Mouse (Mus musculus) hindbrain, embryonic 10.5 days (tissue): ENCODE results near the gene Jph4. TPM values are rescaled to one million over a fixed set of nuclear protein-coding genes. Genes with fewer than 3 reads are reported as not detected.

Experiments
- DNase-seq: peaks from one replicate; pipeline ENCODE4 v3.0.0-alpha.2; 2017; ENCODE audit warnings: low spot score
- H3K27ac ChIP-seq: fragments of 300-500 bp; sonication (generic); 2 replicates; pipeline ENCODE4 v1.5.1; 2016; ENCODE audit warnings: mild to moderate bottlenecking, moderate library complexity
- H3K27me3 ChIP-seq: fragments of 300-500 bp; sonication (generic); 2 replicates; pipeline ENCODE4 v1.6.1; 2016; ENCODE audit warnings: mild to moderate bottlenecking; ENCODE audit not compliant: poor library complexity, insufficient read depth, severe bottlenecking
- H3K36me3 ChIP-seq: fragments of 300-500 bp; sonication (generic); 2 replicates; pipeline ENCODE4 v1.6.1; 2016; ENCODE audit warnings: mild to moderate bottlenecking, moderate library complexity
- H3K4me1 ChIP-seq: fragments of 300-500 bp; sonication (generic); replicated peaks from 2 replicates; pipeline ENCODE4 v1.6.1; 2016; ENCODE audit warnings: mild to moderate bottlenecking
- H3K4me3 ChIP-seq: fragments of 300-500 bp; sonication (generic); 2 replicates; pipeline ENCODE4 v1.5.1; 2016; ENCODE audit warnings: mild to moderate bottlenecking, moderate library complexity
- H3K9me3 ChIP-seq: fragments of 300-500 bp; sonication (generic); 2 replicates; pipeline ENCODE4 v1.6.1; 2016; ENCODE audit warnings: mild to moderate bottlenecking, moderate library complexity
- WGBS: fragments of 180-500 bp; shearing (Covaris S2); methylation state at CpG from one replicate; pipeline ENCODE4 v1.1.7; 2016; 5-methylcytosine and 5-hydroxymethylcytosine counted together
- polyA plus RNA-seq: library from polyadenylated mRNA; unstranded; fragments of >200 nt; fragmentation: Nextera tagmentation; extraction: Ambion mirVana; gene quantifications from 2 replicates; pipeline ENCODE4 v1.2.1, GENCODE M21; 2016

Gene Jph4
- polyA plus RNA-seq, 1 experiment from 2014 or later = 1.7 TPM

DNA sequence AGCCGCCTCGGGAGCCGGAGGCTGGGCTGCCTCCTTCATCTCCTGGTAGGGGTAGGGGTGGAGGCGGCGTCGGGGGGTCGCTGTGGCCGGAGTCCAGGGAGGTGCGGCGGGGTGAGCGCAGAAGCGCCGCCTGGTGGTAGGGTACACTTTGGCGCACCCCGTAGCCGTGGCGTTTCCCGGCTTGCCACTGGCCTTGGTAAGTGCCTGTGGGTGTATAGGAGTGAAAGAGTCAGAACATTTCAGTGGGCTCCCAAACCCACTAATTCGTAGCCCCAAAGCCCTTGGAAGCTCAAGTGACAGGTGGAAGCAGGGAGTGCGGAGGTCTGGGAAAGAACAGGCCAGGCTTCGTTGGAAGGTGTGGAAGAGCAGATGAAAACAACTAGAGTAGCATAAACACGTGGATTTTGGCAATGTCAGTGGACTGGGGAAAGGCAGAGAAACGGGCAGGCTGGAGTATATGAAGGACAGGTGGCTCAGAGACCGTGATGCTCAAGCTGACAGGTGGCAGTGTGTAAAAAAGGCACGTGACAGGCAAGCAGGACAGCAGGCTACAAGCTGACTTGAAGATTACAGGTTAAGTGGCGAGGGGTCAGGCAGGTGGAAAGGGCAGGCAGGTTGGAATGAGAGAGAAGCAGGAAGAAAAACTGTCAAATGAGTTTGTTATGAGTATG lies 2.6 kb downstream of the Jph4 start:
- 9% methylated on average over 26 of the region's 26 CpGs for WGBS
- H3K36me3 ChIP-seq = no peaks in the 10 kb centered on the region
- 0 out of 2 replicates have a peak overlapping the region, but pooled peaks have one; percentile 86 for H3K27ac ChIP-seq
- peaks cover 94% of the 10 kb centered on the region for H3K27me3 ChIP-seq
- peak; percentile 36 for DNase-seq
- H3K4me1 ChIP-seq = peaks cover 48% of the 10 kb centered on the region
- H3K9me3 ChIP-seq = no peaks in the 10 kb centered on the region
- H3K4me3 ChIP-seq = peak overlapping the region; percentile 73

DNA sequence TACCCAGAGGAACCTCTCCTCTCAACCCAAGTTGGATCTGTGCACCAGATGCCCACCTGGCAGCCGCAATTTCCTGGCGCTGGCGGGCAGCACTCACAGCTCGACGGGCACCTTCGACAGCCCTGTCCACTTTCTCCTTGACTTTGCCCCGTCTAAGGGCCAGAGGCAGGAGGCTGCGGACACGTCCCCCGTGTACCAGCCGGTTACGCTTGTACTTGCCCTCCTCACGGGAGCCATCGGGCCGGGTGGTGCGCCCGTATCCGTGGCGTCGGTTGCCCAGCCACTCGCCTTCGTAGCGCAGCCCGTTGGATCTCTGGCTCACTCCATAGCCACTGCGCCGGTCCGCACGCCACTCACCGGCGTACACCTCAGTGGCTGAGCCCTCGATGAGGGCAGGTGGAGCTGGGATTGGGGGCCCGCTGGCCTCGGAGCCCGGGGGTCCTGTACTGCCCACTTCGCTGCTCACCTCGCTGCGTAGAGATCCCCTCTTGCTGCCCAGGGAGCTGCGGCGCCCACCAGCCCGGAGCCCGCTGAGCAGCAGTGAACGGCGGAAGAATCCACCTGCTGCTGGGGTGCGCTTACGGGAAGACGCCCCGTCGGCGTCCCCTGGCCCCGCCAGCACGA lies 3.3 kb downstream of the Jph4 start:
- Histone ChIP-seq H3K27ac (no peak overlapping the region), H3K4me1 (peaks cover 54% of the 10 kb centered on the region), H3K9me3 (no peaks in the 10 kb centered on the region), H3K4me3 (peak overlapping the region; percentile 73; the same call in 1 of the 2 replicates), H3K27me3 (peaks cover 96% of the 10 kb centered on the region), H3K36me3 (no peaks in the 10 kb centered on the region)
- 71% methylated on average over 51 of the region's 51 CpGs for WGBS
- DNase-seq = no peak

DNA sequence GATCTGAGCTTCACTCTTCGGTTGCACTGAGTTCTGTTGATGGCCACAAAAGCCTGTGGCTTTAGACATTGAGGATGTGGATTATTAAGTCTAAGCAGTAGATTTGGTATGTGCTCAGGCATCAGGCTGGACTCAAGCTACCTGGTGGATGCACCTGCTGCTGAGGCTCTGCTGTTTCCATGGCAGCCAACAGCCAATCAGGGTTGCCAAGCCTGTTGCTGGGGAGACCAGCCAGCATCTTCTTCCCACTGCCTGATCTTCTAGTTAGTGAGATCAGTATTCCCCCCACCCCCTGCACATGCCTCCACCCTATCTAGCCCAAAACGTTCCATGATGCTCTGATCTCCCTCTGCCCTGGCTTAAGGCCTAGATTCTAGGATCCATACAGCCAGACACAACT lies 5.0 kb downstream of the Jph4 start:
- Histone ChIP-seq H3K4me1 (peaks cover 67% of the 10 kb centered on the region), H3K9me3 (no peaks in the 10 kb centered on the region), H3K36me3 (no peaks in the 10 kb centered on the region), H3K4me3 (no peak overlapping the region), H3K27ac (no peak overlapping the region), H3K27me3 (peaks cover 90% of the 10 kb centered on the region)
- no peak for DNase-seq
- 86% methylated on average over 2 of the region's 2 CpGs for WGBS

DNA sequence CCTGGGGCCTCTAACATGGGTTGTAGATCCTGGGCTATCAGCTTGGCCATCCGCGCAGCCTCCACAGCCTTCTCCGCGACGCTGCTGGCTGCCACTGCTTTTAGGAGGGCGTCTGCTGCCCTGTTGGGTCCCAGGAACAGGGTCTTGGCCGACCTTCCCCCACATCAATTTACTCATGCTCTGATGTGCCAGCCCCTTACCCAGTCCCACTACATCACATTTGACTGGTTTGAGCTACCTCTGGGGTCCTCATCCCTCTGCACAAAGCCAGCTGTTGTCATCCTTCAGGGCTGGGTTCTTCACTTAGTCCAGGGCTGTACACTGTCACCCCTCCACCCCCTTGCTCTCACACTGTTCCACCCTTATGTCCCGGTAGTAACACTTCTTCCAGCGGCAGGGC lies 6.7 kb downstream of the Jph4 start:
- Histone ChIP-seq H3K4me1 (peaks cover 67% of the 10 kb centered on the region), H3K4me3 (no peak overlapping the region), H3K27ac (peak overlapping the region; percentile 63; the same call in 1 of the 2 replicates), H3K36me3 (no peaks in the 10 kb centered on the region), H3K27me3 (peaks cover 73% of the 10 kb centered on the region), H3K9me3 (no peaks in the 10 kb centered on the region)
- DNase-seq = no peak
- 31% methylated on average over 9 of the region's 9 CpGs for WGBS

DNA sequence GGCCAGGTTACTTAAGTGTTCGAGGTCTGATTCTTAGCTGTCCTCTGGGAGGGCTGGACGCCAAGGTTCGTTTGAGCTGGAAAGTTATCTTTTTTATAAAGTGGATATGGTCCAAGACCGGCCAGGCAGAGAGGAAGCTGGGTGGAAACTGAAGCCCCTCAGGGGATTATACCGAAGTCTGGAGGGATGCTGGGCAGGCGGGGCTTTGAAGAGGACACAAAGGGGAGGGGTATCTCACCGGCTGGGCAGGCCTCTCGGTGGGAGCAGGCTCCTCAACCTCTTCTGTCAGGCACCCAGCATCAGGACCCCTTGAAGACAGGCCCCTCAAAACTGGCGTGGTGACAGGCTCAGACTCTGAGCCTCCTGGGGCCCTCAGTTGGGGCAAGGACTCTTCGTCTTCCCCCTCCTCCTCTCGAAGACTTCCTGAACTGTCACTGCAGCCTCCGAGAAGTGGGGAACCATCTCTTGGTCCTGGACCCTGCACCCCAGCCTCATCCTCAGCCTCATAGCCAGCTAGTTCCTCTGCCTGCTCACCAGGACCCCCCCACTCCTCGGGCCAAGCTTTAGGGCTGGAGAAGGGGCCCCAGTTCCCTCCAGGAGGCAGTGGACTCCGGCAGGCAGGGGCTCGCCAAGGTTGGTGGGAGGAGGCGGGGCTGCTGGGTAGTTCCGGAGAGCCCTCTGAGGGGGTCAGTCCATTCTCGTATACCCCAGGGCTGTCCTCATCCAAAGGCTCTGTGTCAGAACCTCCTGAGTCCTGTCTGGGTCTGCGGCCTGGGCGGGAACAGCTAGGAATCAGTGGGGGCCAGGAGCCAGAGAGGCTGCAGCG lies 7.5 kb downstream of the Jph4 start:
- Histone ChIP-seq H3K4me3 (peak overlapping the region; percentile 29), H3K36me3 (no peaks in the 10 kb centered on the region), H3K4me1 (peaks cover 63% of the 10 kb centered on the region), H3K27me3 (peaks cover 72% of the 10 kb centered on the region), H3K27ac (peak overlapping the region; percentile 63), H3K9me3 (no peaks in the 10 kb centered on the region)
- WGBS = 15% methylated on average over 21 of the region's 21 CpGs
- no peak for DNase-seq

DNA sequence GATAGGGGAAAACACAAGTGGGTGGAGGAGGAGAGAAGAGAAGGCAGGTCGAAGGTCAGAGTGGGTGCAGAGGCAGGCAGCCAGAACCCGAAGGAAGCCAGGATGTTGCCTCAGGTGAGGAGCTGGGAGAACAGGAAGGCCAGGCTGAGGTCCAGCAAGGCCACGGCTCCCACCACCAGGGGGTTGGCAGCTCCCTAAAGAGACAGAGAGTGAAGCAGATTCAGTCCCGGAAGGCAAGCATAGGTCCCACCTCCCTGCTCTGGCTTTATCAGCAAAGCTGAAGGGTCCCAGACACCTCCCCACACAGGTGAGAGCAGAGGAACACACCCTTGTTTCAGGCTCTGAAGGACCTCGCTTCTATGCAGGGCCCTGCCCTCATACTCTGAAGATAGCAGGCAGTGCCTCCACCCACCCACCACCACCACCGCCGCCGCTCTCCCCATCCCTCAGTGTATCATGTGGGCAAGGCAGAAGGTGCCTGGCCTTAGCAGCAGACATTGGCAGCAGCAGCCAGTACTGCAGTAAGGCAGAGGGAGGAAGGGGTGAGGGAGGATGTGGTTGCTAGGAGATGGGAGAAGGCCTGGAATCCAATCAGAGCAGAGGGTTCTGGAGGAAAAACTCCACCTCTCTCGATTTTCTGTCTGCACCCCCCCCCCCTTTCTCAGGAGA lies 8.4 kb downstream of the Jph4 start:
- WGBS = 31% methylated on average over 9 of the region's 9 CpGs
- Histone ChIP-seq H3K36me3 (no peaks in the 10 kb centered on the region), H3K27me3 (peaks cover 63% of the 10 kb centered on the region), H3K9me3 (no peaks in the 10 kb centered on the region), H3K4me3 (no peak overlapping the region), H3K4me1 (peaks cover 56% of the 10 kb centered on the region), H3K27ac (no peak overlapping the region; the same call in 1 of the 2 replicates)
- DNase-seq = peak; percentile 43

DNA sequence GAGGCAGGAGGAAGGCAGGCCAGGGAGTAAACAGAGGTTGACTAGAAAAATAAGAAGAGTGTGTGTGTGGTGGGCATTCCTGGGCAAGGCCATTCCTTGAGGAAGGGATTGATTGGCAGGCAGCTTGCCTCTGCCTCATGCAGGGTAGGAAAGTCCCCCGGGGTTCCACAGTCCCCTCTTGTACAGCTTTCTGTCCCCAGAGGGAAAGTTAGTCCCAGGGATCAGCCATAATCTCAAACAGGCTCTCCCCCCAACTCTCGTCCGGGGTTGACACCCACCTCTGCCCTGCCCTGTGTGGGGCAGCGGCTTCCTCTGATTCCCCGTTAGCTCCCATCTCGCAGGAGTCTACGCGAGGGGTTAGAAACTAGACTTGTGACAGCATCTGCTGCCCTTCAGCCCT lies 9.7 kb downstream of the Jph4 start:
- Histone ChIP-seq H3K4me1 (peaks cover 56% of the 10 kb centered on the region), H3K4me3 (no peak overlapping the region), H3K9me3 (no peaks in the 10 kb centered on the region), H3K36me3 (peaks cover 5% of the 10 kb centered on the region; the same call in 1 of the 2 replicates), H3K27me3 (peaks cover 51% of the 10 kb centered on the region), H3K27ac (no peak overlapping the region)
- 65% methylated on average over 8 of the region's 8 CpGs for WGBS
- no peak for DNase-seq

DNA sequence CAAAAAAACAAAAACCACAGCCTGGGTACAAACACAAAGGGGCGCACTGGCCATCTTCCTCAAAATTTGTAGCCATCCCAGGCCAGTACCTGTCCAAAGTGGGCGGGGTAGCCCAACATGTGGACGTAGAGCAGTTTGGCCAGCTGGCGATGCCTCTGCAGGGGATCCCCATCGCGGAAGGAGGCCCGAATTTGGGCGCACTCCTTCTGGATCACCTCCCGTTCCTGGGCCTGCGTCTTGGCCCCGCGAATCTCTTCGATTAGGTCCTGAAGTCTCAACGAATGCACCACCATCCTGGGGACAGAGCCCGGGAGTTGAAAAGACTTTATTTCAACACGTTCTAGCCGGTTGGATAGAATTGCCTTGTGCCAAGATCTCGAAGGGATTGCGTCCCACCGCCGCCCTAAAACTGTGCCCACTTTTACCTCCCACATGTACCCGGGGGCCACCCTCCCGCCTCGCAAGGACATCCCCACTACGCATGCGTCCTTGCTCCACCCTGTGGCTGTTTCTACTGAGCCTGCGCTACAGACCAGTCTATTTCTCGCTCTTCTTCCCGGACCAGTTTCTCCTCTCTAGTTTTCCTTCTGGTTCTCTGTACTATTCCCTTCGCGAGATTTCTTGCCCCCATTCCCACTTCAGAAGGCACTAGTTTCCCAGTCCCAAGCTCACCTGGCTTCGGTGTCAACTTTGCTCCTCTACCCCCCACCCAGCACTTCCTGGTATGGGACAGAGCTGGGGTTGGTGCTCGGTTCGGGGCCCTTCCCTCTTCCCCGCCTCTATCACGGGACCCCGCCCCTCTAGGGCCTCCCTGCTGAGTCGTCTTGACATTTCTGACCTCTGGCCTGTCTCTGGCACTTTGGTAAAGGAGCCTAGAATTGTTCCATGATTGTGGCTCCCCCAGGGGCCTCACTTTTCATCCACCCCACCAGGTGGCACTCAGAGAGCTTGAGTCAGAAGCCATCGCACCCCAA lies 10.6 kb downstream of the Jph4 start, which contains the start of gene Ap1g2:
Gene Ap1g2 (minus strand): TSS at position 758 of the 974 bp plus-strand sequence.
- Histone ChIP-seq H3K27ac (peak within 1 kb of the TSS; percentile 89), H3K4me1 (peaks cover 56% of the 10 kb centered on the region), H3K9me3 (no peaks in the 10 kb centered on the region), H3K36me3 (peaks cover 8% of the 10 kb centered on the region), H3K4me3 (peak within 1 kb of the TSS; percentile 62), H3K27me3 (peaks cover 42% of the 10 kb centered on the region)
- under 1% methylated on average over 39 of the region's 39 CpGs for WGBS
- DNase-seq = peak; percentile 77

DNA sequence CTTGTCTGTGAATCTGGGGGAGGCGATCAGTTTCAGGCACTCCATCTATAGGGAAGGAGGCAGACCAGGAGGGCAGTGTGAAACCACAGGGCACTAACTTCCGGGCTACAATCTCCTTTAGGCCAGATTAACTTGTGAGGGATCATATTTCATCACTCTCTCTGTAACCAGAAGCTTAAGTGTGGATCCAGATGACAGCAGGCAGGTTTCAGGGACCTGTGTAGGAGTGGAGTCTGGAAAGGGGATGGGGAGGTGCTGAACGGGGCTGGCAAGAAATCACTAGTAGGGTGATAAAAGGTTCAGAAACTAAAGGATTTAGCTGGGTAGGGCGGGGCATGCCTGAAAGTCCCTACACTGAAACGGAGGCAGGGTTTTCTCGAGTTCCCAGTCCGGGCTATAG lies 11.3 kb downstream of the Jph4 start:
- H3K27me3 ChIP-seq = peaks cover 34% of the 10 kb centered on the region
- H3K4me1 ChIP-seq = peaks cover 56% of the 10 kb centered on the region
- H3K27ac ChIP-seq = peak overlapping the region; percentile 89
- WGBS = 5% methylated on average over 7 of the region's 7 CpGs
- peaks cover 16% of the 10 kb centered on the region for H3K36me3 ChIP-seq
- no peak for DNase-seq
- H3K9me3 ChIP-seq = no peaks in the 10 kb centered on the region
- peak overlapping the region; percentile 62 for H3K4me3 ChIP-seq

DNA sequence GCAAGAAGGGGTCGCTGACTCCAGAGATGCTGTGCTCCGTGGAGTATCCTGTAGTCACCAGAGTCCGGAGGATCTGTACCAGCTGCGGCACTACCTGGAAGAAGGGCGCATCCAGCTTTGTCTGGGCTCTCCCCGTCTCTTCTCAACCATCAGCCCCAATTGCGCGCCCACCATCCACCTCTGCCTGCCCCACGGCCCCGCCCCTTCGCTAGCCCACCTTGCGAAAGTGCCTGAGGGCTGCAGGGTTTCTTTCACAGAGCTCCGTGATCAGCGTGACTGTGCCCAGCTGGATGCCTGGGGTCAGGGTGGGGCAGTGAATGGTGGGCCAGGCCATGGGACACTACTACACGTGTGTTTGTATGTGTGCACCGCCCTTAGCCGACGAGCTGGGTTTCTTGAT lies 12.4 kb downstream of the Jph4 start:
- 87% methylated on average over 18 of the region's 18 CpGs for WGBS
- Histone ChIP-seq H3K36me3 (peaks cover 24% of the 10 kb centered on the region), H3K27me3 (peaks cover 24% of the 10 kb centered on the region), H3K27ac (no peak overlapping the region), H3K9me3 (no peaks in the 10 kb centered on the region), H3K4me1 (peaks cover 48% of the 10 kb centered on the region), H3K4me3 (no peak overlapping the region)
- no peak for DNase-seq

DNA sequence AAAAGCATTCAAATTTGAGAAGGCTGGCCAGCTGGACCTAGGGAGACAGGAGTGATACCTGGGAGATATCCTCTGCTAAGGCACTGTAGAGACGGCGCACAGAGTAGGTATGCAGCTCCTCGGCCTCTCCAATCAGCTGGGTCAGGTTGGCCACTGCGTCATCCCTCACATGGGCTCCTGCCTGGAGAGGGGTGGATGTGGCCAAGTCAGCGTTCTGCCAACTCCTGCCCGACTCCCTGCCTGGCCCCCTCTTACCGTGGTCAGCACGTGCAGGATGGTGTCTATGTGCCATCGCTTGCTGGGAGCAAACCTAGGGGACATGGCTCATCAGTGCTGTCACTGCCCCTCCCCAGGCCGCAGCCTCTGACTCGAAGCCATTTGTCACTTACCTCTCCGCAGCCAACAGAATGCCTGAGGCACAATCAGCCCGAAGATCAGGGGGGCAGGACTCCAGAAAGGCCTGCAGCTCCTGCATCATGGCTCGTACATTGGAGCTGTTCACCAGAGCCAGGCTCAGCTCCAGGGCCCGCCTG lies 14.4 kb downstream of the Jph4 start:
- H3K27me3 ChIP-seq = 0 out of 2 replicates have a peak, but pooled peaks cover 7% of the 10 kb centered on the region
- no peak for DNase-seq
- H3K4me3 ChIP-seq = no peak overlapping the region
- peaks cover 32% of the 10 kb centered on the region for H3K4me1 ChIP-seq
- H3K36me3 ChIP-seq = peaks cover 44% of the 10 kb centered on the region
- no peak overlapping the region for H3K27ac ChIP-seq
- WGBS = 83% methylated on average over 15 of the region's 15 CpGs
- H3K9me3 ChIP-seq = no peaks in the 10 kb centered on the region
